Mouse (Mus musculus): ENCODE results near the gene Fshr. TPM values are rescaled to one million over a fixed set of nuclear protein-coding genes. Genes with fewer than 3 reads are reported as not detected.

Gene Fshr
- polyA plus RNA-seq, 1 experiment from 2014 or later: not detected

GRCm38 (mm10) chr17:88966028-88966427 is 234.4 kb downstream of the Fshr start:
- no peak overlapping the region for H3K4me3 ChIP-seq (ENCODE audit: low read depth, low read length)
- DNase-seq (ENCODE audit: low spot score) (no peak), ATAC-seq (ENCODE audit: low FRiP score) (no peak)
- H3K27ac ChIP-seq (ENCODE audit: low read depth, low read length): no peak overlapping the region
- H3K9ac ChIP-seq (ENCODE audit: low read depth, low read length): no peak overlapping the region
- no peaks in the 10 kb centered on the region for H3K4me1 ChIP-seq (replicated peaks; ENCODE audit: control insufficient read depth, insufficient read depth, low read length)
- H3K9me3 ChIP-seq (ENCODE audit: control insufficient read depth, low read length): no peaks in the 10 kb centered on the region
- no peaks in the 10 kb centered on the region for H3K27me3 ChIP-seq (ENCODE audit: control insufficient read depth, insufficient read depth, low read length)
- H3K36me3 ChIP-seq (ENCODE audit: control insufficient read depth, insufficient read depth, low read length): no peaks in the 10 kb centered on the region
- 69% methylated on average over 3 of the region's 3 CpGs for WGBS
- H3K4me2 ChIP-seq (replicated peaks; ENCODE audit: low read depth, low read length): no peak overlapping the region

- Histone ChIP-seq H3K4me2 (replicated peaks; ENCODE audit: low read depth, low read length) (no peak overlapping the region), H3K36me3 (ENCODE audit: control insufficient read depth, insufficient read depth, low read length) (no peaks in the 10 kb centered on the region), H3K4me1 (replicated peaks; ENCODE audit: control insufficient read depth, insufficient read depth, low read length) (no peaks in the 10 kb centered on the region), H3K4me3 (ENCODE audit: low read depth, low read length) (no peak overlapping the region), H3K27me3 (ENCODE audit: control insufficient read depth, insufficient read depth, low read length) (no peaks in the 10 kb centered on the region), H3K9ac (ENCODE audit: low read depth, low read length) (no peak overlapping the region), H3K9me3 (ENCODE audit: control insufficient read depth, low read length) (no peaks in the 10 kb centered on the region), H3K27ac (ENCODE audit: low read depth, low read length) (no peak overlapping the region)
- WGBS: 51% methylated on average over 5 of the region's 5 CpGs
- ATAC-seq (ENCODE audit: low FRiP score): peak; percentile 78
- DNase-seq (ENCODE audit: low spot score): peak; percentile 62
These were observed 246.5 kb downstream of the Fshr start for GRCm38 (mm10) chr17:88954011-88954410.

GRCm38 (mm10) chr17:88938153-88938681 is 262.3 kb downstream of the Fshr start:
- 4% methylated on average over 4 of the region's 4 CpGs for WGBS
- Histone ChIP-seq H3K27ac (ENCODE audit: low read depth, low read length) (peak overlapping the region; percentile 74), H3K27me3 (ENCODE audit: control insufficient read depth, insufficient read depth, low read length) (no peaks in the 10 kb centered on the region), H3K4me2 (replicated peaks; ENCODE audit: low read depth, low read length) (no peak overlapping the region), H3K4me3 (ENCODE audit: low read depth, low read length) (no peak overlapping the region), H3K9me3 (ENCODE audit: control insufficient read depth, low read length) (peaks cover 2% of the 10 kb centered on the region; the same call in 1 of the 2 replicates), H3K4me1 (replicated peaks; ENCODE audit: control insufficient read depth, insufficient read depth, low read length) (0 out of 2 replicates have a peak, but pooled peaks cover 2% of the 10 kb centered on the region), H3K36me3 (ENCODE audit: control insufficient read depth, insufficient read depth, low read length) (no peaks in the 10 kb centered on the region), H3K9ac (ENCODE audit: low read depth, low read length) (no peak overlapping the region)
- DNase-seq (ENCODE audit: low spot score): peak; percentile 68
- peak; percentile 92 for ATAC-seq (ENCODE audit: low FRiP score)

- Histone ChIP-seq H3K27me3 (ENCODE audit: control insufficient read depth, insufficient read depth, low read length) (no peaks in the 10 kb centered on the region), H3K9ac (ENCODE audit: low read depth, low read length) (no peak overlapping the region), H3K4me1 (replicated peaks; ENCODE audit: control insufficient read depth, insufficient read depth, low read length) (0 out of 2 replicates have a peak, but pooled peaks cover 2% of the 10 kb centered on the region), H3K9me3 (ENCODE audit: control insufficient read depth, low read length) (peaks cover 2% of the 10 kb centered on the region; the same call in 1 of the 2 replicates), H3K36me3 (ENCODE audit: control insufficient read depth, insufficient read depth, low read length) (no peaks in the 10 kb centered on the region), H3K27ac (ENCODE audit: low read depth, low read length) (peak overlapping the region; percentile 74), H3K4me2 (replicated peaks; ENCODE audit: low read depth, low read length) (no peak overlapping the region), H3K4me3 (ENCODE audit: low read depth, low read length) (no peak overlapping the region)
- DNase-seq (ENCODE audit: low spot score) (peak; percentile 75), ATAC-seq (ENCODE audit: low FRiP score) (peak; percentile 98)
- WGBS: 8% methylated on average over 7 of the region's 7 CpGs
These were observed 262.9 kb downstream of the Fshr start for GRCm38 (mm10) chr17:88937341-88938152.

- ATAC-seq (ENCODE audit: low FRiP score): no peak
- Histone ChIP-seq H3K4me2 (replicated peaks; ENCODE audit: low read depth, low read length) (no peak overlapping the region), H3K27ac (ENCODE audit: low read depth, low read length) (peak overlapping the region; percentile 47), H3K4me3 (ENCODE audit: low read depth, low read length) (no peak overlapping the region), H3K27me3 (ENCODE audit: control insufficient read depth, insufficient read depth, low read length) (no peaks in the 10 kb centered on the region), H3K36me3 (ENCODE audit: control insufficient read depth, insufficient read depth, low read length) (no peaks in the 10 kb centered on the region), H3K4me1 (replicated peaks; ENCODE audit: control insufficient read depth, insufficient read depth, low read length) (0 out of 2 replicates have a peak, but pooled peaks cover 2% of the 10 kb centered on the region), H3K9me3 (ENCODE audit: control insufficient read depth, low read length) (no peaks in the 10 kb centered on the region), H3K9ac (ENCODE audit: low read depth, low read length) (no peak overlapping the region)
- WGBS: 36% methylated on average over 3 of the region's 3 CpGs
- DNase-seq (ENCODE audit: low spot score): peak; percentile 13
These were observed 263.5 kb downstream of the Fshr start for GRCm38 (mm10) chr17:88936941-88937340.

All from hindbrain, embryonic 11.5 days (tissue).